Mouse (Mus musculus) frontal cortex, postnatal 10 days (tissue): ENCODE measurements around the gene Kif6.

Experiments used
- DNase-seq, 2 experiments: peaks; one replicate each; pipeline ENCODE4 v3.0.0; 2022; ENCODE audit warnings: low spot score in 2 of 2, mixed read lengths in 1 of 2

Kif6 gene

GRCm38 (mm10) chr17:49788187-49788974 is 173.4 kb downstream of the Kif6 start:
- DNase-seq: no peak

GRCm38 (mm10) chr17:49791546-49791945 is 176.6 kb downstream of the Kif6 start:
- no peak for DNase-seq

- no peak for DNase-seq
Observed at GRCm38 (mm10) chr17:49792217-49792743, 177.3 kb downstream of the Kif6 start.

- no peak for DNase-seq
Observed at GRCm38 (mm10) chr17:49792946-49793345, 178.0 kb downstream of the Kif6 start.

GRCm38 (mm10) chr17:49793965-49794364 is 179.0 kb downstream of the Kif6 start:
- no peak for DNase-seq

GRCm38 (mm10) chr17:49795241-49795640 is 180.3 kb downstream of the Kif6 start:
- no peak for DNase-seq

GRCm38 (mm10) chr17:49796116-49796515 is 181.2 kb downstream of the Kif6 start:
- DNase-seq: no peak

- no peak for DNase-seq
Observed at GRCm38 (mm10) chr17:49799168-49799567, 184.2 kb downstream of the Kif6 start.

- no peak for DNase-seq
Observed at GRCm38 (mm10) chr17:49800157-49800556, 185.2 kb downstream of the Kif6 start.

GRCm38 (mm10) chr17:49807461-49807860 is 192.5 kb downstream of the Kif6 start:
- DNase-seq: no peak

- DNase-seq: no peak
Observed at GRCm38 (mm10) chr17:49808712-49809343, 193.9 kb downstream of the Kif6 start.

GRCm38 (mm10) chr17:49813893-49814640 is 199.1 kb downstream of the Kif6 start:
- no peak for DNase-seq

- no peak for DNase-seq
Observed at GRCm38 (mm10) chr17:49816067-49816565, 201.2 kb downstream of the Kif6 start.

- DNase-seq: no peak
Observed at GRCm38 (mm10) chr17:49816703-49817102, 201.8 kb downstream of the Kif6 start.

GRCm38 (mm10) chr17:49820203-49820602 is 205.3 kb downstream of the Kif6 start:
- DNase-seq: no peak

- DNase-seq: no peak
Observed at GRCm38 (mm10) chr17:49824142-49824840, 209.4 kb downstream of the Kif6 start.

GRCm38 (mm10) chr17:49824841-49825450 is 210.0 kb downstream of the Kif6 start:
- DNase-seq: no peak

GRCm38 (mm10) chr17:49825831-49826230 is 210.9 kb downstream of the Kif6 start:
- DNase-seq: peak in 1 of 2 experiments; percentile 33

GRCm38 (mm10) chr17:49831745-49832144 is 216.8 kb downstream of the Kif6 start:
- no peak for DNase-seq

GRCm38 (mm10) chr17:49834044-49834545 is 219.2 kb downstream of the Kif6 start:
- DNase-seq: no peak

GRCm38 (mm10) chr17:49837417-49837816 is 222.5 kb downstream of the Kif6 start:
- no peak for DNase-seq
